In genomic region chr19:37740043-37740442, GRCm38 (mm10) we compare ENCODE assay signal across 35 mouse cellular contexts. TPM values are rescaled to one million over a fixed set of nuclear protein-coding genes. Genes with fewer than 3 reads are reported as not detected.
DNase-seq lines count a peak whose midpoint lies in the region; ATAC-seq and TF ChIP-seq lines count a peak whose summit lies in the region.
"Had no signal": no experiment of that assay in that cellular context is flagged by ENCODE, and none has a peak within 500 bp of the region (broad histone marks: within the 10 kb centered on the region; RNA-seq: fewer than 3 reads in every experiment).

No protein-coding gene starts in this region.

- ATAC-seq in heart, postnatal 0 days (ENCODE audit: insufficient read depth, low read depth): no peak
- ATAC-seq in common myeloid progenitor, adult 5-6 weeks (replicated peaks; ENCODE audit: low read depth, poor library complexity, severe bottlenecking): peak; percentile 42; the same call in 1 of the 2 replicates
- ATAC-seq: forebrain, embryonic 15.5 days; intestine, postnatal 0 days had no signal

- no peak overlapping the region for H3K9ac ChIP-seq in heart, postnatal 0 days (replicated peaks; ENCODE audit: low read depth, low read length)
- H3K9ac ChIP-seq: forebrain, embryonic 15.5 days; heart, embryonic 13.5 days; hindbrain, embryonic 13.5 days; liver, embryonic 14.5 days; midbrain, embryonic 12.5 days; stomach, embryonic 15.5 days had no signal

- H3K4me3 ChIP-seq in heart, postnatal 0 days (ENCODE audit: low read depth, low read length): no peak overlapping the region
- H3K4me3 ChIP-seq: forebrain, embryonic 15.5 days; heart, embryonic 13.5 days; hindbrain, embryonic 13.5 days; megakaryocyte, embryonic 14.5 days; midbrain, embryonic 12.5 days; myocyte; stomach, embryonic 15.5 days had no signal

- no peaks in the 10 kb centered on the region for H3K4me1 ChIP-seq in heart, postnatal 0 days (ENCODE audit: control insufficient read depth, insufficient read depth)
- H3K4me1 ChIP-seq: forebrain, embryonic 15.5 days; hindbrain, embryonic 13.5 days; midbrain, embryonic 12.5 days; stomach, embryonic 15.5 days had no signal

- H3K9me3 ChIP-seq in heart, postnatal 0 days (replicated peaks; ENCODE audit: control insufficient read depth, low read length): no peaks in the 10 kb centered on the region
- H3K9me3 ChIP-seq: forebrain, embryonic 15.5 days; heart, embryonic 13.5 days; hindbrain, embryonic 13.5 days; megakaryocyte, embryonic 14.5 days; midbrain, embryonic 12.5 days; stomach, embryonic 15.5 days had no signal

- intact Hi-C loops in left cerebral cortex, postnatal 14 days (cut with DNase I): no loop called here

- H3K36me3 ChIP-seq in heart, postnatal 0 days (replicated peaks; ENCODE audit: control insufficient read depth, insufficient read depth, low read length): no peaks in the 10 kb centered on the region
- H3K36me3 ChIP-seq: forebrain, embryonic 15.5 days; heart, embryonic 13.5 days; hindbrain, embryonic 13.5 days; midbrain, embryonic 12.5 days; stomach, embryonic 15.5 days had no signal

- H3K27me3 ChIP-seq in heart, postnatal 0 days (ENCODE audit: control insufficient read depth, insufficient read depth, low read length): no peaks in the 10 kb centered on the region
- H3K27me3 ChIP-seq: forebrain, embryonic 15.5 days; heart, embryonic 13.5 days; hindbrain, embryonic 13.5 days; midbrain, embryonic 12.5 days; stomach, embryonic 15.5 days had no signal

- 64% methylated on average over 7 of the region's 7 CpGs for WGBS in heart, postnatal 0 days

- no peak for TF ChIP-seq CTCF in heart, postnatal 0 days (IDR thresholded peaks at IDR 0.05; ENCODE audit: low read depth)

- no peak for DNase-seq in heart, postnatal 0 days (ENCODE audit: low spot score)
- DNase-seq in heart, adult 18-20 months: no peak
- DNase-seq in thymus, postnatal 0 days (ENCODE audit: low spot score): peak; percentile 15
- no peak for DNase-seq in thymus, postnatal 36 days
- DNase-seq in retina, postnatal 1 day: peak; percentile 68
- no peak for DNase-seq in left cerebral cortex, postnatal 14 days (ENCODE audit: low spot score in 2 of 2)
- DNase-seq in adrenal gland, adult 2 months: no peak
- DNase-seq: adrenal gland, postnatal 14 days; B cell, adult 2 months; cerebellum, adult 11 months; cerebellum, adult 9-10 months; cerebellum, postnatal 36 days; gastrocnemius, postnatal 25 days; heart, adult 11 months; heart, postnatal 36 days; kidney, adult 9 months; liver; lung, adult 2 months; lung, postnatal 4 days; right cerebral cortex, postnatal 25 days had no signal

- 0 out of 2 replicates have a peak overlapping the region, but pooled peaks have one; percentile 30 for H3K27ac ChIP-seq in heart, postnatal 0 days (ENCODE audit: low read depth)
- H3K27ac ChIP-seq: forebrain, embryonic 15.5 days; heart, embryonic 13.5 days; hindbrain, embryonic 13.5 days; liver, embryonic 14.5 days; midbrain, embryonic 12.5 days; stomach, embryonic 15.5 days had no signal

- no peak overlapping the region for H3K4me2 ChIP-seq in heart, postnatal 0 days (ENCODE audit: low read depth, low read length)
- H3K4me2 ChIP-seq: forebrain, embryonic 15.5 days; heart, embryonic 13.5 days; hindbrain, embryonic 13.5 days; midbrain, embryonic 12.5 days; stomach, embryonic 15.5 days had no signal

- TF ChIP-seq EP300 in heart, postnatal 0 days (IDR thresholded peaks at IDR 0.05; ENCODE audit: low read depth): no peak

RNA-seq across cellular contexts. Expression of gene Cyp26a1, which starts 42.4 kb away (rescaled TPM):
- total RNA-seq in heart, postnatal 0 days (2014; rRNA removed; ENCODE audit: low replicate concordance): 0.08 and 0.46 TPM in 2 replicates
- 1.3 and 1.6 TPM in 2 replicates for polyA plus RNA-seq in heart, postnatal 0 days (2015; fragmentation: Nextera tagmentation; extraction: Ambion mirVana)
- total RNA-seq in heart, adult 18-20 months (2021): not detected
- polyA plus RNA-seq in thymus, postnatal 0 days (2015; fragmentation: Nextera tagmentation; extraction: Ambion mirVana): 3.6 and 3.8 TPM in 2 replicates
- not detected in 2 replicates for total RNA-seq in common myeloid progenitor, adult 5-6 weeks (2017)
- total RNA-seq in left cerebral cortex, postnatal 14 days (2021): under 1 TPM in 1 of 2 experiments, not detected in 1; 0.25 TPM
- under 1 TPM in 1 of 2 experiments, not detected in 1; 0.14 TPM for total RNA-seq in adrenal gland, adult 2 months (2021)
- not detected in 2 replicates for polyA plus RNA-seq in adrenal gland, adult 2 months (2012; rRNA removed)
- total RNA-seq: adrenal gland, postnatal 14 days; gastrocnemius, adult 18-20 months; heart, postnatal 36 days; midbrain, postnatal 0 days had no signal
- polyA plus RNA-seq: forebrain, embryonic 15.5 days; large intestine, adult 2 months; neural tube, embryonic 14.5 days had no signal

RNA-seq across cellular contexts. Expression of gene Cyp26c1, which starts 54.7 kb away (rescaled TPM):
- total RNA-seq in heart, postnatal 0 days (2014; rRNA removed; ENCODE audit: low replicate concordance): not detected in 2 replicates
- polyA plus RNA-seq in heart, postnatal 0 days (2015; fragmentation: Nextera tagmentation; extraction: Ambion mirVana): not detected in 2 replicates
- total RNA-seq in heart, adult 18-20 months (2021): under 1 TPM in 1 of 2 experiments, not detected in 1; 0.21 TPM
- not detected in 2 replicates for polyA plus RNA-seq in thymus, postnatal 0 days (2015; fragmentation: Nextera tagmentation; extraction: Ambion mirVana)
- total RNA-seq in common myeloid progenitor, adult 5-6 weeks (2017): 0.44 TPM in 1 of 2 replicates, not detected in the other
- total RNA-seq in left cerebral cortex, postnatal 14 days (2021): not detected
- total RNA-seq in adrenal gland, adult 2 months (2021): not detected
- polyA plus RNA-seq in adrenal gland, adult 2 months (2012; rRNA removed): not detected in 2 replicates
- total RNA-seq: adrenal gland, postnatal 14 days; gastrocnemius, adult 18-20 months; heart, postnatal 36 days; midbrain, postnatal 0 days had no signal
- polyA plus RNA-seq: forebrain, embryonic 15.5 days; frontal cortex, adult 2 months; heart, embryonic 13.5 days; hindbrain, embryonic 13.5 days; intestine, postnatal 0 days; midbrain, embryonic 12.5 days; midbrain, postnatal 0 days; neural tube, embryonic 14.5 days had no signal

Comparison
In these comparisons a context has a peak if more than half of its experiments do, and no peak if none do; other contexts are left out.
1. DNase-seq: peak in thymus, postnatal 0 days (single experiment) and retina, postnatal 1 day (single experiment); none in heart, postnatal 0 days (single experiment), heart, adult 18-20 months (0 of 2), thymus, postnatal 36 days (0 of 2), left cerebral cortex, postnatal 14 days (0 of 2) and adrenal gland, adult 2 months (single experiment).